ENCODE assay signal across 25 mouse cellular contexts in genomic region chr16:13516214-13516613, GRCm38 (mm10).
"Had no signal": no experiment of that assay in that cellular context is flagged by ENCODE, and none has a peak within 500 bp of the region (broad histone marks: within the 10 kb centered on the region; RNA-seq: fewer than 3 reads in every experiment).

No protein-coding gene starts in this region.

- ATAC-seq: forebrain, postnatal 0 days; intestine, embryonic 16.5 days had no signal

- DNase-seq: forebrain, postnatal 0 days; gastrocnemius, adult 2 months; gastrocnemius, postnatal 10 days; gastrocnemius, postnatal 25 days; heart, adult 18-20 months; heart, postnatal 10 days; kidney, adult 11 months; kidney, adult 2 months; kidney, adult 9 months; kidney, postnatal 14 days; kidney, postnatal 36 days; layer of hippocampus, adult 9-11 months; layer of hippocampus, postnatal 36 days; left cerebral cortex, postnatal 4 days; liver; liver, embryonic 13.5 days had no signal

- H3K36me3 ChIP-seq: heart, embryonic 10.5 days; heart, embryonic 12.5 days; hindbrain, embryonic 13.5 days; hindbrain, embryonic 15.5 days; kidney, embryonic 15.5 days; liver, embryonic 13.5 days; liver, embryonic 15.5 days had no signal

- H3K9ac ChIP-seq: forebrain, postnatal 0 days; heart, embryonic 12.5 days; hindbrain, embryonic 13.5 days; hindbrain, embryonic 15.5 days; kidney, embryonic 15.5 days; liver, embryonic 13.5 days; liver, embryonic 15.5 days had no signal

- H3K27me3 ChIP-seq: heart, embryonic 12.5 days; hindbrain, embryonic 13.5 days; hindbrain, embryonic 15.5 days; kidney, embryonic 15.5 days; liver, embryonic 13.5 days; liver, embryonic 15.5 days had no signal

- H3K4me1 ChIP-seq: heart, embryonic 10.5 days; heart, embryonic 12.5 days; hindbrain, embryonic 13.5 days; hindbrain, embryonic 15.5 days; kidney, embryonic 15.5 days; liver, embryonic 13.5 days; liver, embryonic 15.5 days had no signal

- H3K4me2 ChIP-seq: heart, embryonic 12.5 days; hindbrain, embryonic 13.5 days; hindbrain, embryonic 15.5 days; kidney, embryonic 15.5 days; liver, embryonic 11.5 days; liver, embryonic 13.5 days; liver, embryonic 15.5 days had no signal

- H3K9me3 ChIP-seq: heart, embryonic 10.5 days; heart, embryonic 12.5 days; hindbrain, embryonic 13.5 days; hindbrain, embryonic 15.5 days; kidney, embryonic 15.5 days; liver, embryonic 13.5 days; liver, embryonic 15.5 days had no signal

- H3K27ac ChIP-seq: gastrocnemius, adult 2 months; heart, embryonic 10.5 days; hindbrain, embryonic 13.5 days; hindbrain, embryonic 15.5 days; kidney, embryonic 15.5 days; kidney, postnatal 0 days; liver, embryonic 13.5 days; liver, embryonic 15.5 days had no signal

- H3K4me3 ChIP-seq: gastrocnemius, adult 2 months; heart, embryonic 10.5 days; heart, embryonic 12.5 days; hindbrain, embryonic 13.5 days; hindbrain, embryonic 15.5 days; kidney, embryonic 15.5 days; liver, embryonic 13.5 days; liver, embryonic 15.5 days had no signal
